Mouse (Mus musculus): ENCODE results near the gene Syt12. TPM values are rescaled to one million over a fixed set of nuclear protein-coding genes. Genes with fewer than 3 reads are reported as not detected.
"Not testable (repeated sequence)": the region's sequence is repeated elsewhere in the genome, so short reads cannot be mapped to it uniquely, and the experiment has no call there.

The Syt12 gene
- total and polyA plus RNA-seq, 3 experiments = 0.11 TPM; not detected in 2

GRCm38 (mm10) chr19:4468363-4468762, 8.9 kb downstream of the Syt12 start:
- Histone ChIP-seq H3K36me3 (replicated peaks) (no peaks in the 10 kb centered on the region), H3K4me1 (ENCODE audit: insufficient read depth, low read depth, low read length) (0 out of 2 replicates have a peak, but pooled peaks cover 2% of the 10 kb centered on the region), H3K4me3 (ENCODE audit: low read depth, low read length) (no peak overlapping the region), H3K9me3 (replicated peaks) (no peaks in the 10 kb centered on the region), H3K27me3 (ENCODE audit: insufficient read depth, low read length) (peaks cover 33% of the 10 kb centered on the region)
- TF ChIP-seq CTCF (IDR thresholded peaks at IDR 0.05; ENCODE audit: low read depth, low read length) (peak; percentile 42), GATA2 (IDR thresholded peaks at IDR 0.05; ENCODE audit: borderline replicate concordance, low read depth, low read length) (no peak)
- DNase-seq (ENCODE audit: low spot score) (no peak), ATAC-seq (ENCODE audit: extremely low read depth, insufficient number of reproducible peaks, low FRiP score, poor library complexity, severe bottlenecking) (no peak)

GRCm38 (mm10) chr19:4464666-4465065, 12.6 kb downstream of the Syt12 start:
- TF ChIP-seq GATA1 (IDR thresholded peaks at IDR 0.05; ENCODE audit: borderline replicate concordance, low read length) (no peak), TAL1 (conservative IDR thresholded peaks at IDR 0.05; ENCODE audit: low read depth, low read length) (no peak), CTCF (IDR thresholded peaks at IDR 0.05; ENCODE audit: low read depth, low read length) (no peak), GATA2 (IDR thresholded peaks at IDR 0.05; ENCODE audit: borderline replicate concordance, low read depth, low read length) (no peak), POLR2AphosphoS5 (IDR thresholded peaks at IDR 0.05; ENCODE audit: insufficient replicate concordance, low read depth, low read length) (no peak)
- ATAC-seq (ENCODE audit: extremely low read depth, insufficient number of reproducible peaks, low FRiP score, poor library complexity, severe bottlenecking) = no peak
- H3K36me3 ChIP-seq (replicated peaks) = no peaks in the 10 kb centered on the region
- no peak for DNase-seq (ENCODE audit: low spot score)
- no peak overlapping the region for H3K4me3 ChIP-seq (ENCODE audit: low read depth, low read length)
- H3K27me3 ChIP-seq (ENCODE audit: insufficient read depth, low read length) = peaks cover 26% of the 10 kb centered on the region
- no peaks in the 10 kb centered on the region; the same call in 1 of the 2 replicates for H3K9me3 ChIP-seq (replicated peaks)
- peaks cover 4% of the 10 kb centered on the region; the same call in 1 of the 2 replicates for H3K4me1 ChIP-seq (ENCODE audit: insufficient read depth, low read depth, low read length)

GRCm38 (mm10) chr19:4461981-4462380, 15.3 kb downstream of the Syt12 start:
- no peak for TF ChIP-seq TAL1 (conservative IDR thresholded peaks at IDR 0.05; ENCODE audit: low read depth, low read length)
- TF ChIP-seq POLR2AphosphoS5 (IDR thresholded peaks at IDR 0.05; ENCODE audit: insufficient replicate concordance, low read depth, low read length) = no peak
- no peak for TF ChIP-seq GATA1 (IDR thresholded peaks at IDR 0.05; ENCODE audit: borderline replicate concordance, low read length)
- TF ChIP-seq CTCF (IDR thresholded peaks at IDR 0.05; ENCODE audit: low read depth, low read length) = no peak
- no peak for TF ChIP-seq GATA2 (IDR thresholded peaks at IDR 0.05; ENCODE audit: borderline replicate concordance, low read depth, low read length)
- Histone ChIP-seq H3K27me3 (ENCODE audit: insufficient read depth, low read length) (peaks cover 19% of the 10 kb centered on the region), H3K4me3 (ENCODE audit: low read depth, low read length) (no peak overlapping the region), H3K9me3 (replicated peaks) (no peaks in the 10 kb centered on the region; the same call in 1 of the 2 replicates), H3K36me3 (replicated peaks) (no peaks in the 10 kb centered on the region), H3K4me1 (ENCODE audit: insufficient read depth, low read depth, low read length) (peaks cover 4% of the 10 kb centered on the region; the same call in 1 of the 2 replicates)
- DNase-seq (ENCODE audit: low spot score) = no peak
- ATAC-seq (ENCODE audit: extremely low read depth, insufficient number of reproducible peaks, low FRiP score, poor library complexity, severe bottlenecking) = no peak

GRCm38 (mm10) chr19:4456227-4456626, 21.0 kb downstream of the Syt12 start:
- peak; percentile 36 for DNase-seq (ENCODE audit: low spot score)
- no peak overlapping the region for H3K4me3 ChIP-seq (ENCODE audit: low read depth, low read length)

GRCm38 (mm10) chr19:4455071-4455800, 22.0 kb downstream of the Syt12 start:
- Histone ChIP-seq H3K4me1 (ENCODE audit: insufficient read depth, low read depth, low read length) (no peaks in the 10 kb centered on the region), H3K9me3 (replicated peaks) (no peaks in the 10 kb centered on the region), H3K36me3 (replicated peaks) (no peaks in the 10 kb centered on the region), H3K27me3 (ENCODE audit: insufficient read depth, low read length) (peaks cover 22% of the 10 kb centered on the region; the same call in 1 of the 2 replicates), H3K4me3 (ENCODE audit: low read depth, low read length) (no peak overlapping the region)
- no peak for TF ChIP-seq GATA2 (IDR thresholded peaks at IDR 0.05; ENCODE audit: borderline replicate concordance, low read depth, low read length)
- no peak for TF ChIP-seq TAL1 (conservative IDR thresholded peaks at IDR 0.05; ENCODE audit: low read depth, low read length)
- TF ChIP-seq CTCF (IDR thresholded peaks at IDR 0.05; ENCODE audit: low read depth, low read length) = no peak
- no peak for TF ChIP-seq GATA1 (IDR thresholded peaks at IDR 0.05; ENCODE audit: borderline replicate concordance, low read length)
- no peak for TF ChIP-seq POLR2AphosphoS5 (IDR thresholded peaks at IDR 0.05; ENCODE audit: insufficient replicate concordance, low read depth, low read length)
- ATAC-seq (ENCODE audit: extremely low read depth, insufficient number of reproducible peaks, low FRiP score, poor library complexity, severe bottlenecking) = no peak
- no peak for DNase-seq (ENCODE audit: low spot score)

More at GRCm38 (mm10) chr19:4456227-4456626, 21.0 kb downstream of the Syt12 start:
- Histone ChIP-seq H3K9me3 (replicated peaks) (no peaks in the 10 kb centered on the region), H3K27me3 (ENCODE audit: insufficient read depth, low read length) (peaks cover 20% of the 10 kb centered on the region), H3K4me1 (ENCODE audit: insufficient read depth, low read depth, low read length) (no peaks in the 10 kb centered on the region), H3K36me3 (replicated peaks) (no peaks in the 10 kb centered on the region)
- ATAC-seq (ENCODE audit: extremely low read depth, insufficient number of reproducible peaks, low FRiP score, poor library complexity, severe bottlenecking) = no peak
- TF ChIP-seq CTCF (IDR thresholded peaks at IDR 0.05; ENCODE audit: low read depth, low read length) = peak; percentile 73
- TF ChIP-seq GATA2 (IDR thresholded peaks at IDR 0.05; ENCODE audit: borderline replicate concordance, low read depth, low read length) = no peak
- no peak for TF ChIP-seq POLR2AphosphoS5 (IDR thresholded peaks at IDR 0.05; ENCODE audit: insufficient replicate concordance, low read depth, low read length)
- no peak for TF ChIP-seq TAL1 (conservative IDR thresholded peaks at IDR 0.05; ENCODE audit: low read depth, low read length)

- not testable (repeated sequence) for DNase-seq (ENCODE audit: low spot score); H3K36me3 ChIP-seq (replicated peaks); H3K9me3 ChIP-seq (replicated peaks); ATAC-seq (ENCODE audit: extremely low read depth, insufficient number of reproducible peaks, low FRiP score, poor library complexity, severe bottlenecking); H3K4me1 ChIP-seq (ENCODE audit: insufficient read depth, low read depth, low read length); H3K4me3 ChIP-seq (ENCODE audit: low read depth, low read length)
- peaks cover 22% of the 10 kb centered on the region; the same call in 1 of the 2 replicates for H3K27me3 ChIP-seq (ENCODE audit: insufficient read depth, low read length)
These were observed 23.2 kb downstream of the Syt12 start for GRCm38 (mm10) chr19:4454040-4454439.

All from G1E (cell line).